In genomic region chr1:90974906-90975649, GRCm38 (mm10) we compare ENCODE assay signal across 9 mouse cellular contexts. TPM values are rescaled to one million over a fixed set of nuclear protein-coding genes. Genes with fewer than 3 reads are reported as not detected.
DNase-seq lines count a peak whose midpoint lies in the region; ATAC-seq lines count a peak whose summit lies in the region.
"Had no signal": no experiment of that assay in that cellular context is flagged by ENCODE, and none has a peak within 500 bp of the region (broad histone marks: within the 10 kb centered on the region; RNA-seq: fewer than 3 reads in every experiment).

No protein-coding gene starts in this region.

- DNase-seq in ovary, adult 18-20 months (ENCODE audit: low spot score): peak; percentile 46
- DNase-seq in ovary, postnatal 10 days (ENCODE audit: low spot score): no peak
- DNase-seq in layer of hippocampus, postnatal 14 days (ENCODE audit: low spot score in 2 of 2): peak; percentile 52 to 63
- peak; percentile 62 for DNase-seq in right cerebral cortex, postnatal 25 days
- no peak for DNase-seq in thymus, postnatal 25 days

- no peak overlapping the region for H3K4me3 ChIP-seq in forebrain, embryonic 12.5 days (replicated peaks)
- H3K4me3 ChIP-seq in heart, embryonic 16.5 days (ENCODE audit: low read length): no peak overlapping the region

- peak; percentile 65 for ATAC-seq in forebrain, embryonic 12.5 days (ENCODE audit: low FRiP score)
- ATAC-seq in heart, embryonic 16.5 days (replicated peaks; ENCODE audit: extremely low read depth, insufficient read depth, low FRiP score): no peak
- peak; percentile 93 for ATAC-seq in megakaryocyte, adult 5-6 weeks (ENCODE audit: poor library complexity, severe bottlenecking)

- H3K9me3 ChIP-seq in forebrain, embryonic 12.5 days: no peaks in the 10 kb centered on the region
- H3K9me3 ChIP-seq in heart, embryonic 16.5 days (replicated peaks; ENCODE audit: control insufficient read depth, low read length): no peaks in the 10 kb centered on the region

- H3K27ac ChIP-seq in forebrain, embryonic 12.5 days: peak overlapping the region; percentile 50; the same call in 1 of the 2 replicates
- H3K27ac ChIP-seq in heart, embryonic 16.5 days (ENCODE audit: low read length): 0 out of 2 replicates have a peak overlapping the region, but pooled peaks have one; percentile 15

- H3K4me2 ChIP-seq in forebrain, embryonic 12.5 days: peak overlapping the region; percentile 34
- H3K4me2 ChIP-seq in heart, embryonic 16.5 days (ENCODE audit: low read depth, low read length): no peak overlapping the region

- no peaks in the 10 kb centered on the region for H3K36me3 ChIP-seq in forebrain, embryonic 12.5 days (replicated peaks)
- no peaks in the 10 kb centered on the region for H3K36me3 ChIP-seq in heart, embryonic 16.5 days (ENCODE audit: control insufficient read depth, insufficient read depth)

- H3K9ac ChIP-seq in forebrain, embryonic 12.5 days: peak overlapping the region; percentile 12; the same call in 1 of the 2 replicates
- H3K9ac ChIP-seq in heart, embryonic 16.5 days (ENCODE audit: low read length): peak overlapping the region; percentile 46; the same call in 1 of the 2 replicates

- peaks cover 32% of the 10 kb centered on the region for H3K4me1 ChIP-seq in forebrain, embryonic 12.5 days
- H3K4me1 ChIP-seq in heart, embryonic 16.5 days (ENCODE audit: control insufficient read depth, insufficient read depth, low read length): peaks cover 33% of the 10 kb centered on the region

- H3K27me3 ChIP-seq in forebrain, embryonic 12.5 days: peaks cover 10% of the 10 kb centered on the region
- H3K27me3 ChIP-seq in heart, embryonic 16.5 days (ENCODE audit: control insufficient read depth, insufficient read depth, low read length): no peaks in the 10 kb centered on the region

- WGBS in forebrain, embryonic 12.5 days: 5% methylated on average over 12 of the region's 12 CpGs
- 27% methylated on average over 12 of the region's 12 CpGs for WGBS in heart, embryonic 16.5 days

RNA-seq across cellular contexts. Expression of gene Rab17, which starts 5.6 kb away (rescaled TPM):
- 0.21 TPM in 1 of 2 replicates, not detected in the other for polyA plus RNA-seq in forebrain, embryonic 12.5 days (2016; fragmentation: Nextera tagmentation; extraction: Ambion mirVana)
- 3.8 and 4.6 TPM in 2 replicates for polyA plus RNA-seq in heart, embryonic 16.5 days (2015; fragmentation: Nextera tagmentation; extraction: Ambion mirVana)
- not detected for total RNA-seq in layer of hippocampus, postnatal 14 days (2021)
- total RNA-seq in megakaryocyte, adult 5-6 weeks (2015): not detected in 2 replicates
- total RNA-seq in megakaryocyte, adult 5-6 weeks (2017): not detected in 2 replicates

RNA-seq across cellular contexts. Expression of gene Prlh, which starts 22.2 kb away (rescaled TPM):
- not detected in 2 replicates for polyA plus RNA-seq in forebrain, embryonic 12.5 days (2016; fragmentation: Nextera tagmentation; extraction: Ambion mirVana)
- not detected in 2 replicates for polyA plus RNA-seq in heart, embryonic 16.5 days (2015; fragmentation: Nextera tagmentation; extraction: Ambion mirVana)
- not detected for total RNA-seq in layer of hippocampus, postnatal 14 days (2021)
- total RNA-seq in megakaryocyte, adult 5-6 weeks (2015): not detected in 2 replicates
- not detected in 2 replicates for total RNA-seq in megakaryocyte, adult 5-6 weeks (2017)
- total RNA-seq: liver, adult 2 months had no signal
- polyA plus RNA-seq: liver, adult 2 months had no signal

RNA-seq across cellular contexts. Expression of gene Lrrfip1, which starts 23.5 kb away (rescaled TPM):
- polyA plus RNA-seq in forebrain, embryonic 12.5 days (2016; fragmentation: Nextera tagmentation; extraction: Ambion mirVana): 19.6 and 19.9 TPM in 2 replicates
- polyA plus RNA-seq in heart, embryonic 16.5 days (2015; fragmentation: Nextera tagmentation; extraction: Ambion mirVana): 156 TPM in 2 replicates
- 10 to 100 TPM; 73.0 to 82.7 TPM for total RNA-seq in layer of hippocampus, postnatal 14 days (2021)
- 123 and 128 TPM in 2 replicates for total RNA-seq in megakaryocyte, adult 5-6 weeks (2015)
- total RNA-seq in megakaryocyte, adult 5-6 weeks (2017): 228 and 254 TPM in 2 replicates

Comparison
In these comparisons a context has a peak if more than half of its experiments do, and no peak if none do; other contexts are left out.
1. DNase-seq: peak in ovary, adult 18-20 months (single experiment), layer of hippocampus, postnatal 14 days (2 of 2) and right cerebral cortex, postnatal 25 days (single experiment); none in ovary, postnatal 10 days (single experiment) and thymus, postnatal 25 days (single experiment).